Mouse (Mus musculus): ENCODE data around the gene Gm21954. TPM values are rescaled to one million over a fixed set of nuclear protein-coding genes. Genes with fewer than 3 reads are reported as not detected.

Gm21954 gene
- polyA plus RNA-seq, 1 experiment = not detected

GRCm38 (mm10) chr3:55462904-55463668 is 8.9 kb downstream of the Gm21954 start:
- TF ChIP-seq POLR2A (IDR thresholded peaks at IDR 0.05; ENCODE audit: low read depth, low read length) = no peak
- TF ChIP-seq CTCF (conservative IDR thresholded peaks at IDR 0.05; ENCODE audit: insufficient read depth, insufficient read length, low read depth, low read length) = no peak
- Histone ChIP-seq H3K4me3 (ENCODE audit: insufficient read depth, low read depth, low read length) (no peak overlapping the region), H3K36me3 (ENCODE audit: control insufficient read depth, insufficient read depth, low read length) (no peaks in the 10 kb centered on the region), H3K27ac (ENCODE audit: insufficient read depth, low read depth, low read length) (no peak overlapping the region), H3K4me1 (ENCODE audit: control insufficient read depth, insufficient read depth, low read length) (no peaks in the 10 kb centered on the region), H3K27me3 (replicated peaks; ENCODE audit: control insufficient read depth, insufficient read depth, low read length) (no peaks in the 10 kb centered on the region)
- DNase-seq = no peak
- 96% methylated on average over 4 of the region's 4 CpGs for WGBS

DNA sequence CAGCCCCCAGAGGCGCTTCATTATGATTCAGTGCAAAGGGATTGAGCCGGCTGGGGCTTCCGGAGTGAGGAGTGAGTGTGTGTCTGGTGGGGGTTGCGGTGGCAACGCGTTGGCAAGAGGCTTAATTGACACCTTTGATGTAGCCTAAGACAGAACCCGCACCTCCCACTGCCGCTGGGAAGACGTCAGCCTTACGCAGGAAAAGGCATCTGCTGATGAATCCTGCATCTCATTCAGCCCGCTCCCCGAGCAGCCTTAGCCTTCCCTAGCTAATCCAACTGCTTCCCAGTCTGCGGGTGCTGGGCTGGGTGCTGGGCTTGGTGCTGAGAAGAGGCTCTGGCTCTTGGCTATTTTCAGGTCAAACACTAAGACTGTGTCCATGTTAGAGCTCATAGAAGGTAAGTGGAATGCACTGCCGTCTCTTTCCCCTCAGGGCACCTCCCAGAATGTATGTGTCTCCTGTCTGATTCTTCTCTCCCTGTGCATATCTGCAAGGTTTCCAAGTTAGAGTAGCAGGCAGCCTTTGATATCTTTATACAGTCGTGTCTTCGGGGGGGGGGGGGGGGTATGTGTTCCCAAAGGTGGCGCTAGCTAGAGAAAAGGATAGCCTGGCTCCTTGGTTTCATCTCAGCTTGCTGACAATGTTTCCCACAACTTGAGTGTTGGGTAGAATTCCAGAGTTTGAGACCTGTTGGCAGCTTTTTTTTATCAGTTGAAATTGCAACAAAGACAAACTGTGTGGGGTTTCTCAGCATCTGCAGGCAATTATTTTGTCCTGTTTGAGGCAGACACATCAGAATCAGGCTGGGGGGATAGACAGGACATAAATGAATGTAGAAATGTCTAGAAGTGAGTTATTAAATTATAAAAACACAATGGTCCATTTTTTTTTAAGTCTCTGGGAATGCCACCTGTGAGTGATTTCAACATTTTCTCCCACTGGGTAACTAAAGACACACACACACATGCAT is 10.0 kb downstream of the Gm21954 start:
- DNase-seq = no peak
- Histone ChIP-seq H3K4me1 (ENCODE audit: control insufficient read depth, insufficient read depth, low read length) (no peaks in the 10 kb centered on the region), H3K4me3 (ENCODE audit: insufficient read depth, low read depth, low read length) (no peak overlapping the region), H3K27me3 (replicated peaks; ENCODE audit: control insufficient read depth, insufficient read depth, low read length) (no peaks in the 10 kb centered on the region), H3K36me3 (ENCODE audit: control insufficient read depth, insufficient read depth, low read length) (no peaks in the 10 kb centered on the region), H3K27ac (ENCODE audit: insufficient read depth, low read depth, low read length) (no peak overlapping the region)
- TF ChIP-seq POLR2A (IDR thresholded peaks at IDR 0.05; ENCODE audit: low read depth, low read length) = no peak
- TF ChIP-seq CTCF (conservative IDR thresholded peaks at IDR 0.05; ENCODE audit: insufficient read depth, insufficient read length, low read depth, low read length) = no peak
- WGBS = 5% methylated on average over 17 of the region's 17 CpGs

- no peaks in the 10 kb centered on the region for H3K36me3 ChIP-seq (ENCODE audit: control insufficient read depth, insufficient read depth, low read length)
- H3K27ac ChIP-seq (ENCODE audit: insufficient read depth, low read depth, low read length) = no peak overlapping the region
- TF ChIP-seq CTCF (conservative IDR thresholded peaks at IDR 0.05; ENCODE audit: insufficient read depth, insufficient read length, low read depth, low read length) (no peak), POLR2A (IDR thresholded peaks at IDR 0.05; ENCODE audit: low read depth, low read length) (no peak)
- 72% methylated on average over 3 of the region's 3 CpGs for WGBS
- H3K4me3 ChIP-seq (ENCODE audit: insufficient read depth, low read depth, low read length) = no peak overlapping the region
- no peak for DNase-seq
- H3K27me3 ChIP-seq (replicated peaks; ENCODE audit: control insufficient read depth, insufficient read depth, low read length) = no peaks in the 10 kb centered on the region
- no peaks in the 10 kb centered on the region for H3K4me1 ChIP-seq (ENCODE audit: control insufficient read depth, insufficient read depth, low read length)
These were observed 10.9 kb downstream of the Gm21954 start for GRCm38 (mm10) chr3:55461092-55461491.

- H3K27me3 ChIP-seq (replicated peaks; ENCODE audit: control insufficient read depth, insufficient read depth, low read length) = no peaks in the 10 kb centered on the region
- no peak overlapping the region for H3K27ac ChIP-seq (ENCODE audit: insufficient read depth, low read depth, low read length)
- no peaks in the 10 kb centered on the region for H3K4me1 ChIP-seq (ENCODE audit: control insufficient read depth, insufficient read depth, low read length)
- TF ChIP-seq CTCF (conservative IDR thresholded peaks at IDR 0.05; ENCODE audit: insufficient read depth, insufficient read length, low read depth, low read length) = no peak
- TF ChIP-seq POLR2A (IDR thresholded peaks at IDR 0.05; ENCODE audit: low read depth, low read length) = no peak
- H3K4me3 ChIP-seq (ENCODE audit: insufficient read depth, low read depth, low read length) = no peak overlapping the region
- DNase-seq = no peak
- 91% methylated on average over 2 of the region's 2 CpGs for WGBS
- no peaks in the 10 kb centered on the region for H3K36me3 ChIP-seq (ENCODE audit: control insufficient read depth, insufficient read depth, low read length)
These were observed 19.5 kb downstream of the Gm21954 start for GRCm38 (mm10) chr3:55452464-55452863.

DNA sequence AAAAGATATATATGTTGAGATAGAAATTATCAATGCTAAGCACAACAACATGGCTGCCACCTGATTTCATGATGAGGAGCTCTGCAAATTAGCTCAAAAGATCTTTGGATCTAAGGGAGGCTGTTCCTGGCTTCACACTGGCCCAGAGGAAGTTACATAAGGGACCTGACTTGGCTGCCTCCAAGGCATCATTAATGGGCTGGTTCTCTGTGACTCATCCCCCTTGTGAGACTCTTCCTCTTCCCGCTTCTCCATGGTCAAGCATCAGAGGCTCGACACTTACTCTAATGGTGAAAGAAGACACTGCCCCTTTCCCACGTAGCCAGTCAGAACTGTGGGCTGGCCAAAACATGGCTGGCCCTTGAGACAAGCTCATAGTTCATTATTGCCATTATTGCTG is 20.1 kb downstream of the Gm21954 start:
- H3K4me1 ChIP-seq (ENCODE audit: control insufficient read depth, insufficient read depth, low read length) = no peaks in the 10 kb centered on the region
- no peaks in the 10 kb centered on the region for H3K36me3 ChIP-seq (ENCODE audit: control insufficient read depth, insufficient read depth, low read length)
- WGBS = 70% methylated on average over 3 of the region's 3 CpGs
- H3K27ac ChIP-seq (ENCODE audit: insufficient read depth, low read depth, low read length) = no peak overlapping the region
- H3K4me3 ChIP-seq (ENCODE audit: insufficient read depth, low read depth, low read length) = no peak overlapping the region
- TF ChIP-seq POLR2A (IDR thresholded peaks at IDR 0.05; ENCODE audit: low read depth, low read length) (no peak), CTCF (conservative IDR thresholded peaks at IDR 0.05; ENCODE audit: insufficient read depth, insufficient read length, low read depth, low read length) (no peak)
- no peak for DNase-seq
- no peaks in the 10 kb centered on the region for H3K27me3 ChIP-seq (replicated peaks; ENCODE audit: control insufficient read depth, insufficient read depth, low read length)

GRCm38 (mm10) chr3:55451035-55451434 is 21.0 kb downstream of the Gm21954 start:
- no peak for TF ChIP-seq CTCF (conservative IDR thresholded peaks at IDR 0.05; ENCODE audit: insufficient read depth, insufficient read length, low read depth, low read length)
- TF ChIP-seq POLR2A (IDR thresholded peaks at IDR 0.05; ENCODE audit: low read depth, low read length) = no peak
- no peaks in the 10 kb centered on the region for H3K36me3 ChIP-seq (ENCODE audit: control insufficient read depth, insufficient read depth, low read length)
- no peaks in the 10 kb centered on the region for H3K4me1 ChIP-seq (ENCODE audit: control insufficient read depth, insufficient read depth, low read length)
- H3K4me3 ChIP-seq (ENCODE audit: insufficient read depth, low read depth, low read length) = no peak overlapping the region
- no peak overlapping the region for H3K27ac ChIP-seq (ENCODE audit: insufficient read depth, low read depth, low read length)
- DNase-seq = no peak
- 96% methylated on average over 14 of the region's 14 CpGs for WGBS
- H3K27me3 ChIP-seq (replicated peaks; ENCODE audit: control insufficient read depth, insufficient read depth, low read length) = no peaks in the 10 kb centered on the region

DNA sequence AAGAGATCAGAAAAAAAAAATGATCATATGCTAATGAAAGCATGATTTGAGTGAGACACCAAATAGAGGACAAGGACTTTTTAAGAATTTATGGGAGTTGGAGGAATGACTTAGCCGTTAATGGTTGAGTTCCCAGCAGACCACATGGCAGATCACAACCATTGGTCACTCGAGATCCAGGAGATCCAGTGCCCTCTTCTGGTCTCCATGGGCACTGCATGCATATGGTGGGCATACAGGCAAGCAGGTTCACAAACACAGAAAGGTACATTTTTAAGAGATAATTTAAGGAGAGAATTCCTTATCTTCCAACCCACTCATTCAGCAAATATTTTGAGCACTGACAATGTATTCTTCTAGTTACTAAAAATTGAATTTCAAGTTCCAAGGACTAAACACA is 22.9 kb downstream of the Gm21954 start:
- Histone ChIP-seq H3K27ac (ENCODE audit: insufficient read depth, low read depth, low read length) (no peak overlapping the region), H3K4me1 (ENCODE audit: control insufficient read depth, insufficient read depth, low read length) (no peaks in the 10 kb centered on the region), H3K27me3 (replicated peaks; ENCODE audit: control insufficient read depth, insufficient read depth, low read length) (no peaks in the 10 kb centered on the region), H3K36me3 (ENCODE audit: control insufficient read depth, insufficient read depth, low read length) (no peaks in the 10 kb centered on the region), H3K4me3 (ENCODE audit: insufficient read depth, low read depth, low read length) (no peak overlapping the region)
- WGBS = 86% methylated on average over 2 of the region's 2 CpGs
- DNase-seq = no peak
- no peak for TF ChIP-seq CTCF (conservative IDR thresholded peaks at IDR 0.05; ENCODE audit: insufficient read depth, insufficient read length, low read depth, low read length)
